Mouse (Mus musculus) testis, adult 10 weeks (tissue): Measurements from ENCODE around the gene Azi2. TPM values are rescaled to one million over a fixed set of nuclear protein-coding genes. Genes with fewer than 3 reads are reported as not detected.

Source experiments
- polyA plus RNA-seq: library from polyadenylated mRNA; stranded (reverse); fragments of 350-450 nt; fragmentation: Illumina TruSeq; extraction: RNeasy Lipid Tissue Mini Kit (QIAGEN cat#74804); gene quantifications from one replicate; pipeline ENCODE4 v1.2.3, GENCODE M21; 2014; ENCODE audit warnings: low read depth, low replicate concordance

The Azi2 gene
- polyA plus RNA-seq, result 225 TPM

GRCm38 (mm10) chr9:118040218-118041021 is at the start of gene Azi2:
TSS of gene Azi2 (plus strand) at chr9:118040499.

Other genes with a start within 250 kb of the Azi2 start
- 22.2 TPM for gene Cmc1, start 109.7 kb downstream of the Azi2 start, polyA plus RNA-seq